ENCODE assay signal across 8 mouse cellular contexts in the genomic region with DNA sequence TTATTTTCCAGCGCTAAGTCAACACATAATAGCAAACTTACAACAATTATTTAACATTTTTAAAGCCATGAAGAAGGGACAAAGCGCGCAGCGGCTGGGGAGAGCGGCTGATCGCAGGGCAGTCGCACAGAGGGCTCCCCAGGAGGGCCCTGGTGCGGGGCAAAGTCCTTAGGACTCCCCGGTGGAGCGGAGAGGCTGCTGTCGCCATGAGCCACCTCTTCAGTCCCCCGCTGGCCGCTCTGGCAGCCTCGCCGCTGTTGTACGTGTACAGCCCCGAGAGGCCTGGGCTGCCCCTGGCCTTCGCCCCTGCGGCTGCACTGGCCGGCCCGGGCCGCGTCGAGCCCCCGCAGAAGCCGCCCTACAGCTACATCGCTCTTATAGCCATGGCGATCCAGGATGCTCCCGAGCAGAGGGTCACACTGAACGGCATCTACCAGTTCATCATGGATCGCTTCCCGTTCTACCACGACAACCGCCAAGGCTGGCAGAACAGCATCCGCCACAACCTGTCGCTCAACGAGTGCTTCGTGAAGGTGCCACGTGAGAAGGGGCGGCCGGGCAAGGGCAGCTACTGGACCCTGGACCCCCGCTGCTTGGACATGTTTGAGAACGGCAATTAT. TPM values are rescaled to one million over a fixed set of nuclear protein-coding genes. Genes with fewer than 3 reads are reported as not detected.
DNase-seq lines count a peak whose midpoint lies in the region; ATAC-seq lines count a peak whose summit lies in the region.

A gene (plus strand): TSS at position 185 of the 620 bp plus-strand sequence.

- H3K4me2 ChIP-seq in intestine, embryonic 16.5 days (ENCODE audit: low read depth, low read length): peak within 1 kb of the TSS; percentile 53
- peak within 1 kb of the TSS; percentile 36 for H3K4me2 ChIP-seq in neural tube, embryonic 13.5 days

- no peaks in the 10 kb centered on the region for H3K36me3 ChIP-seq in forebrain, embryonic 10.5 days (replicated peaks)
- no peaks in the 10 kb centered on the region for H3K36me3 ChIP-seq in intestine, embryonic 16.5 days (ENCODE audit: control insufficient read depth, insufficient read depth, low read length)
- no peaks in the 10 kb centered on the region for H3K36me3 ChIP-seq in neural tube, embryonic 13.5 days

- peaks cover 100% of the 10 kb centered on the region for H3K27me3 ChIP-seq in forebrain, embryonic 10.5 days (ENCODE audit: poor library complexity, severe bottlenecking)
- peaks cover 72% of the 10 kb centered on the region for H3K27me3 ChIP-seq in intestine, embryonic 16.5 days (replicated peaks; ENCODE audit: control insufficient read depth, insufficient read depth, low read length)
- H3K27me3 ChIP-seq in neural tube, embryonic 13.5 days: peaks cover 99% of the 10 kb centered on the region

- ATAC-seq in intestine, embryonic 16.5 days: peak; percentile 31
- ATAC-seq in neural tube, embryonic 13.5 days (ENCODE audit: low read depth): no peak

- H3K9ac ChIP-seq in intestine, embryonic 16.5 days (ENCODE audit: low read depth, low read length): peak within 1 kb of the TSS; percentile 66
- 0 out of 2 replicates have a peak within 1 kb of the TSS, but pooled peaks have one; percentile 31 for H3K9ac ChIP-seq in neural tube, embryonic 13.5 days

- under 1% methylated on average over 43 of the region's 43 CpGs for WGBS in forebrain, embryonic 10.5 days
- 2% methylated on average over 42 of the region's 43 CpGs for WGBS in intestine, embryonic 16.5 days
- under 1% methylated on average over 43 of the region's 43 CpGs for WGBS in neural tube, embryonic 13.5 days

- peak within 1 kb of the TSS; percentile 35 for H3K4me3 ChIP-seq in forebrain, embryonic 10.5 days
- H3K4me3 ChIP-seq in intestine, embryonic 16.5 days (ENCODE audit: low read length): peak within 1 kb of the TSS; percentile 53
- peak within 1 kb of the TSS; percentile 9; the same call in 1 of the 2 replicates for H3K4me3 ChIP-seq in neural tube, embryonic 13.5 days

- peaks cover 43% of the 10 kb centered on the region for H3K4me1 ChIP-seq in forebrain, embryonic 10.5 days
- H3K4me1 ChIP-seq in intestine, embryonic 16.5 days (ENCODE audit: control insufficient read depth, insufficient read depth, low read length): peaks cover 23% of the 10 kb centered on the region
- peaks cover 30% of the 10 kb centered on the region for H3K4me1 ChIP-seq in neural tube, embryonic 13.5 days (replicated peaks)

- H3K27ac ChIP-seq in forebrain, embryonic 10.5 days: 0 out of 2 replicates have a peak within 1 kb of the TSS, but pooled peaks have one; percentile 44
- peak within 1 kb of the TSS; percentile 81 for H3K27ac ChIP-seq in intestine, embryonic 16.5 days (ENCODE audit: low read length)
- H3K27ac ChIP-seq in neural tube, embryonic 13.5 days (replicated peaks): no peak within 1 kb of the TSS

- H3K9me3 ChIP-seq in forebrain, embryonic 10.5 days: no peaks in the 10 kb centered on the region
- no peaks in the 10 kb centered on the region for H3K9me3 ChIP-seq in intestine, embryonic 16.5 days (ENCODE audit: control insufficient read depth, low read length)
- no peaks in the 10 kb centered on the region for H3K9me3 ChIP-seq in neural tube, embryonic 13.5 days

- DNase-seq in kidney, postnatal 4 days: peak; percentile 46 to 61
- no peak for DNase-seq in kidney, postnatal 14 days
- DNase-seq in forebrain, embryonic 10.5 days (ENCODE audit: extremely low spot score, low spot score): peak; percentile 41
- DNase-seq in layer of hippocampus, adult 11-12 months (ENCODE audit: low spot score): no peak
- no peak for DNase-seq in adrenal gland, postnatal 10 days
- DNase-seq in urinary bladder, adult 18-20 months (ENCODE audit: low spot score in 2 of 2): no peak

RNA-seq across cellular contexts. Expression of the gene that starts here (rescaled TPM):
- polyA plus RNA-seq in forebrain, embryonic 10.5 days (2016; fragmentation: Nextera tagmentation; extraction: Ambion mirVana): 0.76 and 0.79 TPM in 2 replicates
- 5.2 and 5.8 TPM in 2 replicates for polyA plus RNA-seq in intestine, embryonic 16.5 days (2015; fragmentation: Nextera tagmentation; extraction: Ambion mirVana)
- 0.70 and 0.84 TPM in 2 replicates for polyA plus RNA-seq in neural tube, embryonic 13.5 days (2015; fragmentation: Nextera tagmentation; extraction: Ambion mirVana)
- under 1 TPM; 0.24 to 0.42 TPM for total RNA-seq in adrenal gland, postnatal 10 days (2021)

Comparison
In these comparisons a context has a peak if more than half of its experiments do, and no peak if none do; other contexts are left out.
1. DNase-seq: peak in kidney, postnatal 4 days (2 of 2); none in kidney, postnatal 14 days (single experiment), layer of hippocampus, adult 11-12 months (single experiment), adrenal gland, postnatal 10 days (single experiment) and urinary bladder, adult 18-20 months (0 of 2).
2. Peak in DNase-seq, H3K4me3 ChIP-seq and H3K27ac ChIP-seq in forebrain, embryonic 10.5 days; RNA of the gene not detected or under 1 TPM.
3. Peak in every context shown above with its lines, with median percentiles within 50 percentile points of each other: H3K4me3 ChIP-seq.